Mouse (Mus musculus): ENCODE data around the gene Wfdc17. TPM values are rescaled to one million over a fixed set of nuclear protein-coding genes. Genes with fewer than 3 reads are reported as not detected.

Gene Wfdc17
- polyA plus RNA-seq, 1 experiment from 2014 or later: not detected

Other genes with a start within 250 kb of the Wfdc17 start
- 3.4 and 3.5 TPM in 2 replicates for gene Mmp28, start 240.9 kb upstream of the Wfdc17 start, polyA plus RNA-seq (2016; fragmentation: Nextera tagmentation; extraction: Ambion mirVana)
- gene Taf15, start 230.9 kb upstream of the Wfdc17 start, polyA plus RNA-seq (2016; fragmentation: Nextera tagmentation; extraction: Ambion mirVana): 12.1 and 12.9 TPM in 2 replicates
- not detected in 2 replicates for gene Heatr9, start 181.8 kb upstream of the Wfdc17 start, polyA plus RNA-seq (2016; fragmentation: Nextera tagmentation; extraction: Ambion mirVana)
- gene Ccl5, start 173.5 kb upstream of the Wfdc17 start, polyA plus RNA-seq (2016; fragmentation: Nextera tagmentation; extraction: Ambion mirVana): 0.53 TPM in 1 of 2 replicates, not detected in the other
- gene Ccl9, start 125.4 kb upstream of the Wfdc17 start, polyA plus RNA-seq (2016; fragmentation: Nextera tagmentation; extraction: Ambion mirVana): 0.66 and 1.5 TPM in 2 replicates
- gene Ccl6, start 110.9 kb upstream of the Wfdc17 start, polyA plus RNA-seq (2016; fragmentation: Nextera tagmentation; extraction: Ambion mirVana): 0.86 and 1.5 TPM in 2 replicates
- not detected in 2 replicates for gene Rpl9-ps1, start 58.4 kb upstream of the Wfdc17 start, polyA plus RNA-seq (2016; fragmentation: Nextera tagmentation; extraction: Ambion mirVana)
- 0.23 and 0.44 TPM in 2 replicates for gene Ccl3, start 54.6 kb upstream of the Wfdc17 start, polyA plus RNA-seq (2016; fragmentation: Nextera tagmentation; extraction: Ambion mirVana)
- 0.37 and 0.51 TPM in 2 replicates for gene Ccl4, start 41.4 kb upstream of the Wfdc17 start, polyA plus RNA-seq (2016; fragmentation: Nextera tagmentation; extraction: Ambion mirVana)
- 1.9 and 2.0 TPM in 2 replicates for gene Wfdc18, start 5.0 kb downstream of the Wfdc17 start, polyA plus RNA-seq (2016; fragmentation: Nextera tagmentation; extraction: Ambion mirVana)
- gene Wfdc21, start 42.9 kb downstream of the Wfdc17 start, polyA plus RNA-seq (2016; fragmentation: Nextera tagmentation; extraction: Ambion mirVana): not detected in 2 replicates
- gene Heatr6, start 49.7 kb downstream of the Wfdc17 start, polyA plus RNA-seq (2016; fragmentation: Nextera tagmentation; extraction: Ambion mirVana): 13.4 and 15.0 TPM in 2 replicates
- 0.09 and 0.24 TPM in 2 replicates for gene Hnf1b, start 146.1 kb downstream of the Wfdc17 start, polyA plus RNA-seq (2016; fragmentation: Nextera tagmentation; extraction: Ambion mirVana)
- gene Ddx52, start 238.1 kb downstream of the Wfdc17 start, polyA plus RNA-seq (2016; fragmentation: Nextera tagmentation; extraction: Ambion mirVana): 24.1 and 25.1 TPM in 2 replicates

All from heart, embryonic 12.5 days (tissue).